Mouse (Mus musculus) CH12.LX (cell line): ENCODE data around the gene Gm17387. TPM values are rescaled to one million over a fixed set of nuclear protein-coding genes. Genes with fewer than 3 reads are reported as not detected.

Experiments
- DNase-seq: peaks from one replicate; pipeline ENCODE4 v3.0.0-alpha.2; 2013; ENCODE audit errors: extremely low read depth
- H3K27ac ChIP-seq: 2 replicates; pipeline ENCODE4 v1.5.1; 2012; ENCODE audit warnings: low read depth, mild to moderate bottlenecking, control low read depth, moderate library complexity; ENCODE audit not compliant: insufficient read depth
- H3K27me3 ChIP-seq: replicated peaks from 2 replicates; pipeline ENCODE3; 2012; ENCODE audit warnings: inconsistent platforms
- H3K36me3 ChIP-seq, 2 experiments: replicated peaks in 1 of 2; 2 replicates each; pipeline versions ENCODE3 to v1.6.1; 2012; ENCODE audit warnings: inconsistent platforms in 1 of 2, low read length in 1 of 2, mild to moderate bottlenecking in 1 of 2, mixed read lengths in 1 of 2, moderate library complexity in 1 of 2; ENCODE audit not compliant: control insufficient read depth in 1 of 2, insufficient read depth in 1 of 2
- H3K4me1 ChIP-seq, 2 experiments: 2 replicates each; pipeline ENCODE4 v1.6.1; 2012; ENCODE audit warnings: inconsistent platforms in 1 of 2, moderate library complexity in 1 of 2; ENCODE audit not compliant: insufficient read depth in 2 of 2, control insufficient read depth in 1 of 2
- H3K4me2 ChIP-seq: 2 replicates; pipeline ENCODE4 v1.6.1; 2012; ENCODE audit warnings: low read depth, mild to moderate bottlenecking, control low read depth; ENCODE audit not compliant: poor library complexity, insufficient read depth, severe bottlenecking
- H3K4me3 ChIP-seq, 3 experiments: fragments of 150-350 bp in 1 of 3; sonication (generic) in 1 of 3; replicated peaks in 1 of 3; 2 replicates each; pipeline versions ENCODE3 to v1.5.1; 2011 to 2012; ENCODE audit warnings: low read depth in 2 of 3, low read length in 2 of 3, mild to moderate bottlenecking in 2 of 3, moderate library complexity in 2 of 3, control low read depth in 1 of 3, improper control_type of control experiment in 1 of 3, inconsistent platforms in 1 of 3, mixed read lengths in 1 of 3; ENCODE audit not compliant: poor library complexity in 1 of 3
- H3K79me2 ChIP-seq: replicated peaks from 2 replicates; pipeline ENCODE4 v1.6.1; 2012; ENCODE audit warnings: mild to moderate bottlenecking, moderate library complexity; ENCODE audit not compliant: control insufficient read depth, poor library complexity, insufficient read depth, severe bottlenecking; ENCODE audit errors: extremely low read depth
- H3K9ac ChIP-seq: 2 replicates; pipeline ENCODE4 v1.6.1; 2012; ENCODE audit warnings: low read depth, mild to moderate bottlenecking, control low read depth, moderate library complexity; ENCODE audit not compliant: insufficient read depth
- H3K9me3 ChIP-seq: replicated peaks from 2 replicates; pipeline ENCODE3; 2012; ENCODE audit warnings: low read length, inconsistent platforms, mixed read lengths
- BHLHE40 ChIP-seq: IDR thresholded peaks from 2 replicates; pipeline ENCODE4 v1.6.1; 2011; ENCODE audit warnings: mild to moderate bottlenecking, low read depth, low read length, improper control_type of control experiment
- EP300 ChIP-seq: IDR thresholded peaks from 2 replicates; pipeline ENCODE4 v1.6.1; 2011; ENCODE audit warnings: low read length, improper control_type of control experiment
- ETS1 ChIP-seq: conservative IDR thresholded peaks from 2 replicates; pipeline ENCODE4 v1.6.1; 2012; ENCODE audit warnings: low read depth, mild to moderate bottlenecking, inconsistent platforms, low read length, improper control_type of control experiment, moderate library complexity
- GABPA ChIP-seq: IDR thresholded peaks from 2 replicates; pipeline ENCODE4 v1.6.1; 2012; ENCODE audit warnings: low read depth, low read length, improper control_type of control experiment, inconsistent platforms; ENCODE audit not compliant: insufficient replicate concordance
- IRF4 ChIP-seq: IDR thresholded peaks from 2 replicates; pipeline ENCODE4 v1.6.1; 2014; ENCODE audit warnings: low read depth, mild to moderate bottlenecking, inconsistent platforms, low read length, improper control_type of control experiment
- JUND ChIP-seq: conservative IDR thresholded peaks from 2 replicates; pipeline ENCODE4 v1.6.1; 2011; ENCODE audit warnings: low read depth, low read length, improper control_type of control experiment
- KAT2A ChIP-seq: IDR thresholded peaks from 2 replicates; pipeline ENCODE4 v1.6.1; 2012; ENCODE audit warnings: low read length, improper control_type of control experiment, inconsistent platforms; ENCODE audit not compliant: insufficient replicate concordance
- MAFK ChIP-seq: IDR thresholded peaks from 2 replicates; pipeline ENCODE4 v1.6.1; 2011; ENCODE audit warnings: low read length, improper control_type of control experiment; ENCODE audit not compliant: insufficient replicate concordance
- SIN3A ChIP-seq: IDR thresholded peaks from 2 replicates; pipeline ENCODE4 v1.6.1; 2012; ENCODE audit warnings: low read length, improper control_type of control experiment, inconsistent platforms
- TBP ChIP-seq: conservative IDR thresholded peaks from 2 replicates; pipeline ENCODE4 v1.6.1; 2011; ENCODE audit warnings: low read depth, low read length, improper control_type of control experiment
- TCF12 ChIP-seq: IDR thresholded peaks from 2 replicates; pipeline ENCODE4 v1.6.1; 2014; ENCODE audit warnings: low read depth, mild to moderate bottlenecking, inconsistent platforms, low read length, improper control_type of control experiment
- dilution Hi-C: fragments of 300-500 bp; cut with MboI; formaldehyde crosslinking; loops from 2 replicates; pipeline ENCODE4 v1.14.3; 2020; ENCODE audit warnings: low sequenced_read_pairs; ENCODE audit not compliant: extremely low pct_unique_long_range_greater_than_20kb, extremely low pct_ligation_motif_present
- in situ Hi-C: fragments of 300-500 bp; cut with MboI; formaldehyde crosslinking; loops from 3 replicates; pipeline ENCODE4 v1.14.3; 2019; ENCODE audit warnings: low sequenced_read_pairs, low pct_ligation_motif_present, low pct_unique_long_range_greater_than_20kb, mixed read lengths
- polyA plus RNA-seq: library from polyadenylated mRNA; unstranded; fragments of >175 nt; gene quantifications from 2 replicates; pipeline ENCODE4 v1.2.1, GENCODE M21; 2012; ENCODE audit warnings: low read depth; ENCODE audit not compliant: insufficient read length
- total RNA-seq, 2 experiments: library from RNA; depleted of rRNA; stranded (reverse); fragments of 300-350 nt in 1 of 2; fragments of >200 nt in 1 of 2; gene quantifications; 2 replicates each; pipeline ENCODE4 v1.2.3; 2012 to 2014

Gene Gm17387
- total and polyA plus RNA-seq, 3 experiments, result not detected

- Histone ChIP-seq H3K9me3 (no peaks in the 10 kb centered on the region), H3K27ac (no peak overlapping the region), H3K4me2 (no peak overlapping the region), H3K4me3 (no peak overlapping the region), H3K36me3 (no peaks in the 10 kb centered on the region), H3K27me3 (no peaks in the 10 kb centered on the region), H3K9ac (no peak overlapping the region)
- no peak for DNase-seq
- in situ Hi-C loops, result loop anchor here (25.0 kb wide), 1 partner anchor 364 kb away; no protein-coding TSS in a partner anchor
- dilution Hi-C loops, result no loop called here
- TF ChIP-seq BHLHE40 (peak; percentile 36; the same call in 1 of the 2 replicates), KAT2A (no peak), EP300 (peak; percentile 56)
- TF ChIP-seq, all 38 proteins: peak for 2
- Histone ChIP-seq H3K79me2 (no peaks in the 10 kb centered on the region), H3K4me1 (peaks cover 16 to 32% of the 10 kb centered on the region in 2 experiments)
Measured at GRCm38 (mm10) chr7:140997817-140998216, 31.1 kb upstream of the Gm17387 start.

- in situ Hi-C loops (loop anchor here (25.0 kb wide), 1 partner anchor 363 kb away; no protein-coding TSS in a partner anchor), dilution Hi-C loops (no loop called here)
- TF ChIP-seq TBP, result 0 out of 2 replicates have a peak, but pooled peaks have one; percentile 16
- TF ChIP-seq MAFK, result no peak
- 0 out of 2 replicates have a peak, but pooled peaks have one; percentile 35 for TF ChIP-seq TCF12
- peak; percentile 58 for TF ChIP-seq BHLHE40
- TF ChIP-seq IRF4, result peak; percentile 70; the same call in 1 of the 2 replicates
- peak; percentile 34; the same call in 1 of the 2 replicates for TF ChIP-seq JUND
- peak; percentile 58 for TF ChIP-seq ETS1
- TF ChIP-seq GABPA, result no peak
- TF ChIP-seq EP300, result peak; percentile 67
- peak; percentile 51; the same call in 1 of the 2 replicates for TF ChIP-seq SIN3A
- H3K36me3 ChIP-seq, result no peaks in the 10 kb centered on the region
- peaks cover 16 to 32% of the 10 kb centered on the region in 2 experiments for H3K4me1 ChIP-seq
- H3K9ac ChIP-seq, result peak overlapping the region; percentile 55
- peak overlapping the region; percentile 69 for H3K4me2 ChIP-seq
- no peaks in the 10 kb centered on the region for H3K79me2 ChIP-seq
- DNase-seq, result peak; percentile 53
- H3K27me3 ChIP-seq, result no peaks in the 10 kb centered on the region
- H3K27ac ChIP-seq, result peak overlapping the region; percentile 48
- peak overlapping the region in 2 of 3 experiments; percentile 29 for H3K4me3 ChIP-seq
- H3K9me3 ChIP-seq, result peaks cover 2% of the 10 kb centered on the region
Measured at GRCm38 (mm10) chr7:140998853-140999700, 29.9 kb upstream of the Gm17387 start.
